Mouse (Mus musculus): ENCODE results near the gene Thada. TPM values are rescaled to one million over a fixed set of nuclear protein-coding genes. Genes with fewer than 3 reads are reported as not detected.

Gene Thada
- polyA plus RNA-seq, 1 experiment from 2014 or later, result 1.3 TPM

- no peak overlapping the region for H3K27ac ChIP-seq (ENCODE audit: low read depth, low read length)
- H3K4me3 ChIP-seq (ENCODE audit: low read depth, low read length), result no peak overlapping the region
- ATAC-seq, result no peak
- H3K9ac ChIP-seq (ENCODE audit: low read depth, low read length), result no peak overlapping the region
- no peaks in the 10 kb centered on the region for H3K9me3 ChIP-seq (ENCODE audit: control insufficient read depth)
- 78% methylated on average over 12 of the region's 12 CpGs for WGBS
- no peaks in the 10 kb centered on the region for H3K36me3 ChIP-seq (ENCODE audit: control insufficient read depth, insufficient read depth)
- H3K4me2 ChIP-seq (replicated peaks; ENCODE audit: low read depth), result no peak overlapping the region
- no peaks in the 10 kb centered on the region for H3K27me3 ChIP-seq (replicated peaks; ENCODE audit: control insufficient read depth, insufficient read depth, low read length)
- TF ChIP-seq CTCF (IDR thresholded peaks at IDR 0.05; ENCODE audit: low read depth), result no peak
- H3K4me1 ChIP-seq (replicated peaks; ENCODE audit: control insufficient read depth, insufficient read depth, low read length), result peaks cover 13% of the 10 kb centered on the region; the same call in 1 of the 2 replicates
These were observed 302.8 kb downstream of the Thada start for GRCm38 (mm10) chr17:84163066-84163785.

DNA sequence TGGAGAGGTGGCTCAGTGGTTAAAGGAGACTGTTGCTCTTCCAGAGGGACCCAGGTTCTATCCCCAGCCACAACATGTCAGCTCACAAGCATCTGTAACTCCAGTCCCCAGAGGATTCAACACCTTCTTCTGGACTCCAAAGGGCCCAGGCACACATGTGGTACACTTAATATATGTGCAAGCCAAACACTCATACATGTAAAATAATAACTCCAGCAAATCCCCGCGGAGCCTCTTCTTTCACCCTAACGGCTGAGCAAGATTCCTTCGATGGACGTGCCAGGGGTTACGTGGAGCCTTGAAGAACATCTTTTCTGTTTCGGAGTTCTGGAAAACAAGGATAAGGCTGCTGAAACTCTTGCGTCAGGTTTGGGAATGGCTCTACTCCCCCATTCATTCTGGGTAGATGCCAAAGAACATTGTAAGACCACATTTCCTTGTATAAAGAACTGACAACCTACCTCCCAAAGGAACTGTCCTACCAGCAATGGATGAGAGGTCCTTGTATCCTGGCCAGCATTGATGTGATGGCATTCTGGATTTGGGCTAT lies 303.7 kb downstream of the Thada start:
- no peak overlapping the region for H3K4me2 ChIP-seq (replicated peaks; ENCODE audit: low read depth)
- TF ChIP-seq CTCF (IDR thresholded peaks at IDR 0.05; ENCODE audit: low read depth), result no peak
- no peak overlapping the region for H3K9ac ChIP-seq (ENCODE audit: low read depth, low read length)
- no peak for ATAC-seq
- H3K27me3 ChIP-seq (replicated peaks; ENCODE audit: control insufficient read depth, insufficient read depth, low read length), result no peaks in the 10 kb centered on the region
- H3K9me3 ChIP-seq (ENCODE audit: control insufficient read depth), result no peaks in the 10 kb centered on the region
- 76% methylated on average over 8 of the region's 8 CpGs for WGBS
- no peak overlapping the region for H3K27ac ChIP-seq (ENCODE audit: low read depth, low read length)
- H3K4me3 ChIP-seq (ENCODE audit: low read depth, low read length), result no peak overlapping the region
- no peaks in the 10 kb centered on the region for H3K36me3 ChIP-seq (ENCODE audit: control insufficient read depth, insufficient read depth)
- peaks cover 17% of the 10 kb centered on the region; the same call in 1 of the 2 replicates for H3K4me1 ChIP-seq (replicated peaks; ENCODE audit: control insufficient read depth, insufficient read depth, low read length)

- H3K27ac ChIP-seq (ENCODE audit: low read depth, low read length), result peak overlapping the region; percentile 8; the same call in 1 of the 2 replicates
- no peak for ATAC-seq
- no peak overlapping the region for H3K4me3 ChIP-seq (ENCODE audit: low read depth, low read length)
- no peak overlapping the region for H3K9ac ChIP-seq (ENCODE audit: low read depth, low read length)
- peaks cover 17% of the 10 kb centered on the region; the same call in 1 of the 2 replicates for H3K4me1 ChIP-seq (replicated peaks; ENCODE audit: control insufficient read depth, insufficient read depth, low read length)
- TF ChIP-seq CTCF (IDR thresholded peaks at IDR 0.05; ENCODE audit: low read depth), result no peak
- H3K36me3 ChIP-seq (ENCODE audit: control insufficient read depth, insufficient read depth), result no peaks in the 10 kb centered on the region
- H3K4me2 ChIP-seq (replicated peaks; ENCODE audit: low read depth), result no peak overlapping the region
- 23% methylated on average over 5 of the region's 6 CpGs for WGBS
- no peaks in the 10 kb centered on the region for H3K9me3 ChIP-seq (ENCODE audit: control insufficient read depth)
- H3K27me3 ChIP-seq (replicated peaks; ENCODE audit: control insufficient read depth, insufficient read depth, low read length), result no peaks in the 10 kb centered on the region
These were observed 304.7 kb downstream of the Thada start for GRCm38 (mm10) chr17:84161231-84161854.

DNA sequence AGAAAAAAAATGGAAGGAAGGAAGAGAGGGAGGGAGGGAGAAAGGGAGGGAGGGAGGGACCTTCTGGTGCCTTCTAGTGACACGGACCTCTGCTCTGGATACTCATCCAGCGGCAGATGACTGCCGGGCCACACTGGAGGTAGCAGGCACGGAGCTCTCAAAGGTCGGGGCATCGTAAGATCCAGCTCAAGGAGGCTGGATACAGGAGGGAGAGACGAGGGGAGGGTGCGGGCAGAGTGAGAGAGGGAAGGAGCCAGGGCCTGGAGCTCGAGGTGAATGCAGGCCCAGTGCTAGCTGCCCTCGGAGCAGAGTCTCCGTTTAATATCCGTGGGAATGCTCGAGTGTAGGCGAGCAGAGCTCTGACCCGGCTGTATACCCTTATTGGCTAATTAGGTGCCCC lies 307.1 kb downstream of the Thada start:
- no peak for TF ChIP-seq CTCF (IDR thresholded peaks at IDR 0.05; ENCODE audit: low read depth)
- Histone ChIP-seq H3K9ac (ENCODE audit: low read depth, low read length) (no peak overlapping the region), H3K4me3 (ENCODE audit: low read depth, low read length) (no peak overlapping the region), H3K27me3 (replicated peaks; ENCODE audit: control insufficient read depth, insufficient read depth, low read length) (no peaks in the 10 kb centered on the region), H3K4me2 (replicated peaks; ENCODE audit: low read depth) (no peak overlapping the region), H3K36me3 (ENCODE audit: control insufficient read depth, insufficient read depth) (no peaks in the 10 kb centered on the region), H3K27ac (ENCODE audit: low read depth, low read length) (no peak overlapping the region; the same call in 1 of the 2 replicates), H3K4me1 (replicated peaks; ENCODE audit: control insufficient read depth, insufficient read depth, low read length) (peaks cover 21% of the 10 kb centered on the region; the same call in 1 of the 2 replicates), H3K9me3 (ENCODE audit: control insufficient read depth) (no peaks in the 10 kb centered on the region)
- no peak for ATAC-seq
- 52% methylated on average over 15 of the region's 15 CpGs for WGBS

- H3K9ac ChIP-seq (ENCODE audit: low read depth, low read length), result no peak overlapping the region
- WGBS, result 71% methylated on average over 12 of the region's 12 CpGs
- TF ChIP-seq CTCF (IDR thresholded peaks at IDR 0.05; ENCODE audit: low read depth), result no peak
These were observed 307.6 kb downstream of the Thada start for GRCm38 (mm10) chr17:84158461-84158795.

GRCm38 (mm10) chr17:84157743-84158460 lies 308.1 kb downstream of the Thada start:
- peaks cover 23% of the 10 kb centered on the region; the same call in 1 of the 2 replicates for H3K4me1 ChIP-seq (replicated peaks; ENCODE audit: control insufficient read depth, insufficient read depth, low read length)
- peak overlapping the region; percentile 56 for H3K4me2 ChIP-seq (replicated peaks; ENCODE audit: low read depth)
- no peaks in the 10 kb centered on the region for H3K9me3 ChIP-seq (ENCODE audit: control insufficient read depth)
- H3K36me3 ChIP-seq (ENCODE audit: control insufficient read depth, insufficient read depth), result no peaks in the 10 kb centered on the region
- peak overlapping the region; percentile 99 for H3K27ac ChIP-seq (ENCODE audit: low read depth, low read length)
- TF ChIP-seq CTCF (IDR thresholded peaks at IDR 0.05; ENCODE audit: low read depth), result no peak
- no peaks in the 10 kb centered on the region for H3K27me3 ChIP-seq (replicated peaks; ENCODE audit: control insufficient read depth, insufficient read depth, low read length)
- ATAC-seq, result no peak
- no peak overlapping the region for H3K4me3 ChIP-seq (ENCODE audit: low read depth, low read length)
- no peak overlapping the region for H3K9ac ChIP-seq (ENCODE audit: low read depth, low read length)
- WGBS, result 42% methylated on average over 6 of the region's 6 CpGs

More at GRCm38 (mm10) chr17:84158461-84158795, 307.6 kb downstream of the Thada start:
- H3K4me1 ChIP-seq (replicated peaks; ENCODE audit: control insufficient read depth, insufficient read depth, low read length), result peaks cover 21% of the 10 kb centered on the region; the same call in 1 of the 2 replicates
- H3K9me3 ChIP-seq (ENCODE audit: control insufficient read depth), result no peaks in the 10 kb centered on the region
- H3K27ac ChIP-seq (ENCODE audit: low read depth, low read length), result peak overlapping the region; percentile 99
- ATAC-seq, result no peak
- no peak overlapping the region for H3K4me2 ChIP-seq (replicated peaks; ENCODE audit: low read depth)
- no peak overlapping the region for H3K4me3 ChIP-seq (ENCODE audit: low read depth, low read length)
- no peaks in the 10 kb centered on the region for H3K36me3 ChIP-seq (ENCODE audit: control insufficient read depth, insufficient read depth)
- H3K27me3 ChIP-seq (replicated peaks; ENCODE audit: control insufficient read depth, insufficient read depth, low read length), result no peaks in the 10 kb centered on the region
